Mouse (Mus musculus): ENCODE measurements at regions not wholly inside any gene's neighbourhood (a gene's known extent, or its start where the extent isn't known, plus 50 kb on each side); places are given as distances from the start of the nearest gene placed in this dataset.

GRCm38 (mm10) chr12:117403513-117404156, 112.6 kb upstream of the Rapgef5 start:
- TF ChIP-seq POLR2A (IDR thresholded peaks at IDR 0.05; ENCODE audit: insufficient read depth, low read depth, low read length) (no peak), CTCF (IDR thresholded peaks at IDR 0.05; ENCODE audit: insufficient read depth, low read depth, low read length) (0 out of 2 replicates have a peak, but pooled peaks have one; percentile 42)
